Mouse (Mus musculus) cortical plate, adult 2 months (tissue): Measurements from ENCODE around the gene Slc23a4.

ENCODE experiments used
- CTCF ChIP-seq: fragments of 200-500 bp; IDR thresholded peaks from 2 replicates; pipeline ENCODE4 v1.5.1; 2011; ENCODE audit warnings: mild to moderate bottlenecking, control low read depth, low read length; ENCODE audit not compliant: insufficient read depth; ENCODE audit errors: extremely low read depth
- POLR2A ChIP-seq: fragments of 200-500 bp; IDR thresholded peaks from 2 replicates; pipeline ENCODE4 v1.6.1; 2011; ENCODE audit warnings: mild to moderate bottlenecking, low read length, control low read depth; ENCODE audit not compliant: insufficient read depth; ENCODE audit errors: extremely low read depth

- TF ChIP-seq CTCF (no peak), POLR2A (no peak)
These were observed 44.7 kb downstream of the Slc23a4 start for GRCm38 (mm10) chr6:34943499-34943898.
